Mouse (Mus musculus): ENCODE measurements at regions not wholly inside any gene's neighbourhood (a gene's known extent, or its start where the extent isn't known, plus 50 kb on each side); places are given as distances from the start of the nearest gene placed in this dataset.

DNA sequence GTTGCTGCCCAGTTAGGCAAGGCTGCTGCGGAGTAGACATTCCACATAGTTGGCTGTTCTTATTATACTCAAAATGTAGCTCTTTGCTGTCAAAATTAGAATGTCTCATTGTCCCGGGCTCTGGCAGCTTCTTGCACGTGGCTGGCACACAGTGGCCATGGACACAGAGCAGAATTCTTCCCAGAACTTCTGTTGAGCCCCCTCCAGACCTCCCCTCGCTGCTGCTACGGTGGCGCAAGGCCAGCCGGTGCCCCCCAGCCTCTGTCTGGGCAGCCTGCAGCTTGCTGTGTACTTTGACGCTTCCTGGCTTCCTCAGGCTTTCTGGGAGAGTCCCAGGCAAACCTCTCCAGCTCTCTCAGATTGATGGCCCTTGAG lies 138.2 kb upstream of the Ubl3 start:
- TF ChIP-seq CTCF (conservative IDR thresholded peaks at IDR 0.05; ENCODE audit: low read length) (no peak), POU5F1 (IDR thresholded peaks at IDR 0.05; ENCODE audit: borderline replicate concordance, low read length) (no peak)

Data from E14TG2a.4 (cell line).